Mouse (Mus musculus): ENCODE measurements at regions not wholly inside any gene's neighbourhood (a gene's known extent, or its start where the extent isn't known, plus 50 kb on each side); places are given as distances from the start of the nearest gene placed in this dataset.
A peak's percentile ranks its signal among the peaks of the same experiment; 100 is the strongest.

DNA sequence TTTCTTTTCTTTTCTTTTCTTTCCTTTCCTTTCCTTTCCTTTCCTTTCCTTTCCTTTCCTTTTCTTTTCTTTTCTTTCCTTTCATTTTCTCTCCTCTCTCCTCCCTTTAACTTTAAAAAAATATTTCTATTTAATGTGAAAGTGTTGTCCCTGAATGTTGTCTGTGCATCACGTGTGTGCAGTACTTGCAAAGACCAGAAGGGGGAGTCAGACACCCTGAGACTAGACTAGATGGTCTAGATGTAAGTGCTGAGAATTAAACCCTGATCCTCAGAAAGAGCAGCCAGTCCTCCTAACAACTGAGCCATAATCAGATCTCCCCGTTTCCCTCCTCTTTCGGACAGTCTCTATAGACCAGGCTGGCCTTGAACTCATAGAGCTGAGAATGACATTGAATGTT, 151.7 kb downstream of the Mtx2 start:
- DNase-seq (ENCODE audit: low spot score in 2 of 2): no peak

DNA sequence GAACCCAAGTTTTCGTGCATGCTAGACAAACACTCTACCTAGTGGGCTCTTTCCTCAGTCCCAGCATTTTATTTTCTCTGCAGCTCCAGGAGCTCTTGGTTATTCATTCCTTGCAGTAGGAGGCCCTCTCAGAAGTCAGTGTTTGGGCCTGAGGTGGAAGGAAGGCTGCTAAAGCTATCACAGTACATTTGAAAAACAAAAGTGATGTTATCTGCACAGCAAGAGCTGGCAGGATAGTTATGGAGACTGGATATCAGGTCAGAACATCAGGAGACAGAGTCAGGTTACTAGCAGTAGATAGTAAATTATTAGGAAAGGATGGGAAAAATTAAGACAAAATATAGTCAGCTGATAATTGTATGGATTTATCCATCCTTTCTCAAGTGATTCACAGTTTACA, 152.2 kb downstream of the Mtx2 start:
- DNase-seq (ENCODE audit: low spot score in 2 of 2): no peak

DNA sequence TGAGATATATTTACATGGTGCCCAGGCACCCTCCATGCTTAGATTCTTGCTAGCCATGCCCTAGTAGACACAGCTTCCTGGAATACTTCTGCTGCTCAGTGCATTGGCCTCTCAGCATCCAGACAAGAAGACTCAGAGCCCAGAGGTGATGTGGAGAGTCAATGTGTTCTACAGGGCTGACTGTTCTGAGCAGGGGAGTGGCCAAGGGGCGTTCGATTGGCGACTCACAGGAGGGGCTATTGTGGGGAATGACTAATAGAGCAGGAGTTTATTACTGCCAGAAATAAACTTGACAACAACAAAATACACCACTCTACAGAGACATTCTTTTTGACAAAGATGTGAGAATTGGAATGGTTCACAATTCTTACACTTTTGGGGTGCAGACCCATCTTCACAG, 156.3 kb downstream of the Mtx2 start:
- DNase-seq (ENCODE audit: low spot score in 2 of 2): no peak

DNA sequence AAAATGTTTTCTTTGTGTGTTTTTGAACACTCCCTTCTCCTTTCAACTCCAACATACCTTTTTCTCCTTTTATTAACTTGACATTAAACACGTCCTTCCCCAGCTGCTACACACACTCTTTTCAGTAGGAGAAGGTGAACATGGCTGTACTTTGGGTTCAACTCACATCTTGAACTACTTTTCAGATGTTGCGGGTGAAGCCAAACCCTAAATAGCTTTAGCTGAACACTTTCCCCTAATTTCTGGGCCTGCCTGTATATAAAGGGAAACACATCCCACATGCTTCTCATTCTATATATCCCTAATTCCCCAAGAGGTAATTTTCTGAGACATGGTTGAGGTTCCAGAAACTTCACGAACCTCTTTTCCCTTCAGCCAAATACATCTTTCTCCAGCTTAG, 168.2 kb downstream of the Mtx2 start:
- DNase-seq (ENCODE audit: low spot score in 2 of 2): no peak

DNA sequence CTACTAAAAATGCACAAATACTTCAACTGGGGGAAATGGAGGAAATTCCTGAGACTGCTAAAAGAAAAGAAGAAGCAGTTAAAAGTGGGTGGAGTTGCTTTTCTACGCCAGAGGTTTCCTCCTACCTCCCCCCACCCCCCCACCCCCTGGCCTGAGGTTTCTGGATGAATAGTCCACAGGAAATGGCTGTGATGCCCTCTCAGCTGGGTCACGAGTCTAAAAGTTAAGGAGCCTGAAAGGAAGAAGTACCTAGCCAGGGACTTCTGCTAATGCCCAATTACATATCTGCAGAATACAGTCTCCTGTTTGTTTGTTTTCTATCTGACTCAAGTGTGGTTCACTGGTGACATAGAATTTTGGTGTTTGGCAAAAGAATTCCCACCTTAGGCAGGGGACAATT, 169.4 kb downstream of the Mtx2 start:
- DNase-seq (ENCODE audit: low spot score in 2 of 2): no peak

DNA sequence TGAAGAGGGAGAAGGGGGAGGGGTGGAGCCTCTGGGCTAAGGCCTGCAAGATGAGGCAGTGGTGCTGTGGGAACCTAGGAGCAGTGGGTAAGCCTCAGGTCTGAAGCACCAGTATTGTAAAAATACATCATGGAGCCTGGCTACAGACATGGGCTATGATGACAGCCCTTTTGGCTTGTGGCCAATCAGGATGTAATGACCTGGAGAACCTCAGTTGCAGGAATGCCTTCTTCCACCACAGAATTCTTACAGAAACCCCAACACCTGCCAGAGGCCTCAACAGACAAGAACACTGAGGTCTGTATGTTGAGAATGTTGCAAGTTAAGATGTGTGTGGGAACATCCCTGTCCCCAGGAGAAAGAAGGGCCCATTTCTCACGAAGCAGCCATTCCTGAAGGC, 172.1 kb downstream of the Mtx2 start:
- DNase-seq (ENCODE audit: low spot score in 2 of 2): no peak

DNA sequence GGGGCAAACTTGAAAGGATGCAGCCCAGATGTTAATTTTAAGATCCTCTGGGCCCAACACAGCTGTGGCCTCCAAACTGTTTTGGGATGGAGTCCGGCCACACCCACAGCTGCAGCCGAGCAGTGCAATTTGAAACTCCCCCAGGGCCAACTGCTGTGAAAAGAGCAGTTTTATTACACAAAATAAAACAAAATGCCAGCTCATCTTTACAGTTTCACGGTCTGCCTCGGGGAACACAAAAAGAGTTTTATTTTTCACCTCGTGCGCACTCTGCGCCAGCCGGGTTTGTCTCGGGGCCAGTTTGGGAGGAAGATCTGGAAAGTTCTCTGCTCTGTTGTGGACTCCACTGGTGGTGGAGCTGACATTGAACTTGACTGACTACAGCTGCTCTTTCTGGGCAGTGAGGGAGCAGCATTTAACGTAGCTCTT, 174.8 kb downstream of the Mtx2 start:
- no peak for DNase-seq (ENCODE audit: low spot score in 2 of 2)

DNA sequence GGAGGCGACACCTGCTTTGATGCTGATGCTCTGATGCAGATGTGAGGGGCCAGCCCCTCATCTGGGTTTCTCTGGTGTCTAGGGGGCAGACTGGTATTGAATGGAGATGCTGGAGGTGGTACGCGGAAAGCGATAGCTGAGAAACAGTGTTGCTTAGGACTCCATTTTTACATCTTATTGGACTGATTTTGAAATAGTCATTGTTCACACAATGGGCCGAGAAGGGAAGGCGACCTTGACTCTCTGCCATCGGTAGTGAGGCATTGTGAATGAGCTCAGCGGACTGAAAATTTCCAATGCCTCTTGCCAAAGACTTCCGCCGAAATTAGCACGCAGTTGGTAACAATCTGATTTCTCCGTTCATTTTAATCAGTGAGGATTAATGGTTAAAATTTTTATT, 177.0 kb downstream of the Mtx2 start:
- peak in 1 of 2 experiments; percentile 12 for DNase-seq (ENCODE audit: low spot score in 2 of 2)

DNA sequence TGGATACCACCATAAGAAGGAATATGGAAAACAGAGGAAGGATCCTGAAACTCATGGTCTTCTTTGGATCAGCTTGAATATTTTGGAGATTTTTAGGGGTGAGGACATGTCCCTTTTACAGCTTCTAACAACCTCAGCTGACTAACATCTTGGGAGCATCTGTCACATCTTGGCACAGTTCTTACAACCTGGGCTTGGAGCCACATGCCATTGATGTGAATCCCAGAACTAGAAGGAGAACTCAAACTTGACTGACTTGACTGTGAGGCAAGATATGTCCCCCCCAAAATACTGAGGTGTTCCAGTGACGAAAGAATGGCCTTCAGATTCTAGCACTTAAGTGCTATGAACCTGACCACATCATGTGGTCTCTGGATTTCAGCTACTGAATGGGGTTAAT, 182.5 kb downstream of the Mtx2 start:
- no peak for DNase-seq (ENCODE audit: low spot score in 2 of 2)

DNA sequence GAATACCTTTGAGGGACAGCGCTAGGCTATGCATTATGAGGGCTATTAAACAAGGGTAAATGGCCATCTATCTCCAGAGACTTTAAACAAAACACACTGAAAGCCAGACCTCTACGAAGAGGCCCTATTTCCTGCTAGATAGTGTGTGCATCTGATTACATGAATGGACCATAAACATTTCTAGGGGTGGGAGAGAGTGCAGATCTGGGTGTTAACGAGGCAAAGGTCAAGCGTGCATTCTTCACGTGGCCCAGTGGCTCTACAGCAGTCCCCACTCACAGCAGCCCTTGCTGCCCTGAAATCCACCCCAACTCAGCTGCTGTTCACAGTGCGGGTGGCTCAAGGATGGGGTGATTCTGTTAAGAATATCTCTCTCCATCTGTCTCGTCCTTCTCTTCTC, 185.0 kb downstream of the Mtx2 start:
- no peak for DNase-seq (ENCODE audit: low spot score in 2 of 2)

DNA sequence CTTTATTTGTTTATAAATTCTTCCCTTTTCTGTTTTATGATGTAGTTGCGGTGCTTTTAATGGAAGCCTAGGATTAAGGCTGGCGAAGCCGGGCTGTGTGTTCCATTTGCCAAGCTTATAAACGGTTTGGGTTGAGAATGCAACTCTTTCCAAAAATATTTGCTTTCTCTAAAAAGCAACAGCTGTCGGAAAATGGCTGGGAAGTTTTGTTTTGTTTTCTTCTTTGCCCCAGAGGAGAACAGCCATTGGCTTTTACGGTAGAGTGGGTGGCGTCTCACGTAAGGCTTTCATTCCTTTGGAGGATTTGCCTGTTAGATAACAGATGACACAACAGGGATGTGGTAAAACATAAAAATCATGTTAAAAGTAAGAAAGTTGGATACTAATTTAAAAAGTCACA, 186.4 kb downstream of the Mtx2 start:
- DNase-seq (ENCODE audit: low spot score in 2 of 2): no peak

DNA sequence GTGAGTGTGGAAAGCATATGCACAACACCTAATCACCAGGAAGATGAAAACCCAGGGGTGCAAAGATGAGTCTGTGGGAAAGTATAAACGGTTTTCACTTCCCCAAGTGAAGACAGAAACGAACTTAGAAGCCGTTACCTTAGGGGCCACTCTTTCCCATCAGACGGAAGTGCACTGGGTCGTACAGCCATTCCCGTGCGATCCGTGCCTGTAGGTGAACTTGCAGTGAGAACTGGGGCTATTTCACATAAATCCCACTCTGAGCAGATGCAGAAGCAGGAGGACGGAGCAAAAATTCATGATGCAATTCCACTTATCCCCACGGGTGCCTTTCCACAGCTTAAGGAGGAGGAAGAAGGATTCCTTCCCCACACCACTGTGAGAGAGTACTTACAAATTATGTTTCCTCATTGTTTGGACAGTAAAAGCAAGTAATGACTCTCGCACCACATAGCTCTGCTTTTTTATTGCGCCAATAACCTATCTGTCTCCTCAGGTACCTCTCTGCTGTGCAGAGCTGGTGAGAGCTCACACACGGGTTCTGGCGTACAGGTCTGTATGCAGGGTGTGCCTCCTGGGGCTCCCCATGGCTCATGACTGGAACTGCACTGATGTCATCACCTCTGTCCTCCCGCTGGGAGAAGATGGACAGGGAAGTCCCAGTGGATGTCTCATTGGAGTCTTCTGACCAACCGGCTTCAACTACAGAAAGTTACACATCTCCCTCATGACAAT, 189.6 kb downstream of the Mtx2 start:
- no peak for DNase-seq (ENCODE audit: low spot score in 2 of 2)

DNA sequence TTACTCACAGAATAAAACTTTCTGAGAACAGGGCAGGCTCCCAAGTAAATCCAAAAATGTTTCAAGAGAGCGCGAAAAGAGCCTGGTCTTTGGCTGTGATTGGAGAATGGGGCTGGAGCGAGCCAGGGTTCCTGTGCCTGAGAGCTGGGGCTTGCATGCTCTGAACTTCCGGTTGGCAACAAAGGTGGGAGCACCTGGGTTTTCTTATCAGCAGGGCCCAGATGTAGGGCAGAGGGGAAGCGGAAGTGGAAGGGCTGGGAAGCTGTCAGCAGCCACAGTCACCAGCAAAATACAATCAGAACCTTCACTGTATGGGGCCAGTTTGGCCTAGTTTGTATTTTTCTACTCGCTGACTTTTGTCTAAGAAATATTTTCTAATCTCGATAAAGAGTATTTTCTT, 193.9 kb downstream of the Mtx2 start:
- no peak for DNase-seq (ENCODE audit: low spot score in 2 of 2)

DNA sequence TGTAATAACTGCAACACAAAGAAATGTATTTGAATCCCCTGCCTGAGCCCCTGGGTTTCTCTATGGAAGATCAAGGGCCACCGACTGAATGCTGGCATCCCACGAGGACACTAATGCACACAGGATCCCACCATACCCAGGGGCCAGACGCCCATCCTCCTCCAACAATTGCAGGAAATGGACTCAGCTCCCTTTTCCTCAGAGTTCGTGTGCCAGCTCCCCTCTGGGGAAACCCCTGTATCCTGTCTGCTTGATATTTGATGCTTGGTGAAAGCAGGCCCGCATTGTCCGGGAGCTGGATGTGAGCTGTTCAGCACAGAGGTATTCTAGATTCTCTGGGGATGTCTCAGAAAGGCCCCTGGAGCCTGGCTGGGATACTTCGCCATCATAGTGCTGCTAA, 196.0 kb downstream of the Mtx2 start:
- no peak for DNase-seq (ENCODE audit: low spot score in 2 of 2)

DNA sequence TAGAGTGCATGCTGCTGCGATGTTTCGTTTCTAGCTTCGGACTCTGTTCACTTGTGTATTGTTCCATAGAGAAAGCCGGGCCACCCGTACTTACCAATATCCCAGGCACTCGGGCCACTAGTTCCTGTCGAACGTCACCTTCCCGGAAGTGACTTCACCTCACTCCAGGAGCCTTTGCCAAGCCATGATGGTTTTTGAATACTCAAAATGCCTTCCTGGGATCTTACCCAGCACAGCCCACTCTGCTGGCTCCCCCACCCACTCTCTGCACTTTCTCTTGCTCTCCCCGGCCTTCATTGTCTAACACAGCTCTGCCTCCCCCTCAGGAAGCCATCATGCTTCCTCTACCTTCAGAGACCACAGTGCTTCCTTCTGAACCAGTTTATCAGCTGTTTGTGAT, 202.5 kb downstream of the Mtx2 start:
- DNase-seq (ENCODE audit: low spot score in 2 of 2): no peak

DNA sequence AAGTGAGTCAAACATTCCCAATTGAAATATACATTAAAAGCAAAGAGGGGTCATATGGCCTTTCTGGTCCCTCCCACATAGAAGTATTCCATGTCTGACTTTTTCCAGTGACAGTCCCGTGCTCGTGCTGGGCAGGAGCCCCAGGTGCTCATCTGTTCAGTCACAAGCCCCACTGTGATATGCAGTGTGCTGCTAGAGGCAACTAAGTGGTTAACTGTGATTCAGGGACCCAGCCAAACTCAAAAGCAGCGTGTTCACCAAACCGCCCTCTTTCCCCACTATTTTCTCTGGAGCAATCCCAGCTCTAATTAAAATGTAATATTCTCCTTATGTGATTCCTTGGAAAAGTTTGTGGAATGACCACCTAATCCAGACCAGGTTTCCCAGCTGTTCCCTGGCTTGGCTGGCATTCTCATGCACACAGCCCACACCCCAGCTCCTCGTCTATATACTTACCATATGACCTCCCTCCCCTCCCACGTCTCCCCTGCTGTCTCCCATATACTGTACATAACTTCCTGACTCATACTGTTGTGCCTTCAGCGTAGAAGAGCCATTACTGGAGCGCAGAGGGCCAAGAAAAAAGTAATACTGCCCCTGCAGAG, 203.6 kb downstream of the Mtx2 start:
- DNase-seq (ENCODE audit: low spot score in 2 of 2): no peak

DNA sequence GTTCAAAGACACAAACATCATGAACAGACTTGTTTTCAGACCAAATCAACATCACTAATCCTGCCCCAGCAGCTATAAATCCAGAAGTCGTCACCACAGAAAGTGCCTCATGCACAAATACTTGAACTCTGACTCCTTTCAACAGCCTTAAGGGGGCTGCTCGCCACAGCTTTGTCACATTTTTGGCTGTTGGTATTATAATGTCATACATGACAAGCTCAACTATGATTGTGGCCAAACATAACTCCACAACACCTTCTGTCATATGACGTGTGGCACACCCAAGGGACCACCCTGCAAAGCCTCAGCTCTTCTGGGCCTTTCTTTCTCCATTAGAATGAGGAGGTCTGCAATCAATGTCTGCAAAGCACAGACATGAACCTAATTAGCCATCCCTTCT, 209.1 kb downstream of the Mtx2 start:
- no peak for DNase-seq (ENCODE audit: low spot score in 2 of 2)

DNA sequence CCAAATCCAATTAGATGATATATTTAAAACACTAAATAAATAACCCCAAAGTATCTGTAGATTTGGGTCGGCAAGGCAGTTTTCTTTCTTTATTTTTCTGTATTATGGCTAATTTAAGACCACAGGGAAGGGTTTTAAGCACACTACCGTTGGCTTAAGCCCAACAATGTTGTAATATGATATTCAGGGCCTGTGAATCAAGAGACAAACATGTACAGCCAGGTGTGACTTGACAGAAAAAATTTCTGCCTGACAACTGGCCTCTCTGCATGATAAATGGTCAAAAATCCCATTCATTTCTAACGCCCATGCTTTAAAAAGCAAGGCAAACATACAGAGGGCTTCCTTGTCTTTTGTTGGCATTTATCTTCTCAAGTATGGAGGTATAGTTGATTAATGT, 213.5 kb downstream of the Mtx2 start:
- DNase-seq (ENCODE audit: low spot score in 2 of 2): no peak

DNA sequence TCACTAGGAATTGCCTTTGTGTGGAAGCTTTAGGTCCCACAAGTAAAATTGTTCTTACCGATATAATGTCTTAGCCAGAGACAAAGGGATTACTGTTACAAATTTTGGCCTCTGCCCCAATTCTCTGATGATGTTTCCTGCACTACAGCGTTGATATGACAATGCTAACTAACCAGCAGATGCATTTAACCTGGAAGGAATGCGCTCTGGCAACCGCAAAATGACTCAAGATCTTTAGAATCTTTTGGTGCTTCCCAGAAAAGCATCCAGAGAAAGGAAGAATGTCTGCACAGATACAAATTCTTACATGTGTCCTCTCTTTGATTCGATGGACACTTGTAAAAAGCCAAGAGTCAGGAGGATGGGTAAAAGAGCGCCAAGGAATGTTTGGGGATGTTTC, 221.3 kb downstream of the Mtx2 start:
- no peak for DNase-seq (ENCODE audit: low spot score in 2 of 2)

DNA sequence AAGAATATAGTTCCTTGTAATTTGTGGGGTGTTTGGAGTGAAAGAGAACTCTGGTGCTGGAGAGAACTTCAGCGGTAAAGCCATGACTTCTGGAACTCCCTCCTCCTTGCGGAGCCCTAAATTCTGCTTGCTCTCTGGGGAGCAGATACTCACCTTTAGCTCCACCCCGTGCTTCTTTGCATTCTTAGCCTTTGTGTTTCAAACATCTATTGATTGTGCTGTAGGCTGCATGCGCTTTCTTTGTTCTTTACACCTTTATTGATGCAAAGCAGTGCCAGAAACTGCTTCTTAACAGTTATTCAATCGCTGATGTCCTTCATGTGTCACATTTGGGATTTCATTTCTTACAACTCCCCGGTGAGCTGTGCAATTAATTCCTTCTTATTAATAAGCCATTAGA, 222.5 kb downstream of the Mtx2 start:
- DNase-seq (ENCODE audit: low spot score in 2 of 2): no peak

DNA sequence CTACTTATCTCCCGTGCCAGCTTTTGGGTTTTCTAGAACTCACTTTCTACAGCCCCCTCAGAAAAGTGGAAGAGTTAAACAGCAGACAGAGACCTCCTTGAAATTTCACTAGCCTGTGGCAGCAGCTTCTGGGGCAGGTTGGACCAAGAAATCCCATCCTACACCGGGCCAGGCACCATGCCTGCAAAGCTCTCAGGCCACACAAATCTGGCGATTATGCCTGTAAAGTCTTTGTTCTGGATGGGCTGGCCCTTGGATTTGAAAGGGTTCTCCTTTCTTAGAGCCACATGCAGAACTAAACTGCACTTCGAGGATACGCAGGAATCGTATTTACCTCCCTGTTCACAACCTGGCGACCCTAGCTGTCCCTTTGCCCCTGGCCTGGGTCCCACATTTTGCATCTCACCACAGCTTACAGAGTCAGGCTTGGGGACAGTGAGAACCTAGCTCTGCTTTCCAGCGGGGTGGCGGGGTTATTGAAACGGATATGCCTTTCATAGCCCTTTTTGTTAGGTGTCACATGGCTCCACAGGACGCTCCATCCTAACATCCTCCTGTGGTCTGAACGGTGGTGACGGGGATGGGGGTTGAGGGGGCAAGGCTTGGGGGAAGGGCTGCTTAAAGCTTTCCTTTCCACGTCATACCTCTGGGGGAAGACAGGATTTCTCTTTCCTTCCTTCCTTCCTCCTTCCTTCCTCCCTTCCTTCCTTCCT, 229.0 kb downstream of the Mtx2 start:
- peak; percentile 9 to 34 for DNase-seq (ENCODE audit: low spot score in 2 of 2)

DNA sequence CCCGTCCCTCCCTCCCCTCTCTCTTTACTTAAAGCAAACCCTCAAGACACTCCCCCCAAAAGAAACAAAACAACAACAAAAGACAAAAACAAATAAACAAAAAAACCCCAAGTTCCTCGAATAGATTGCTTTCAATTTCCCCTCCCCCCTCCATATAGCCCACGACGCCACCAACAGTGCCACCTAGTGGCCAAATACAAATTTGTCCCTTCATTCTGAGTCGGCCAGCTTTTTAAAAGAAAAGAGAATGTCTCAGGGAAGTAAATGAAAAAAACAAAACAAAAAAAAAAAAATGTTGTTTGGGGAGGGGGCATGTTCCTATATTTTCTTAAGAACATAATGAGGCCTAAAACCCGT, 229.6 kb downstream of the Mtx2 start:
- DNase-seq (ENCODE audit: low spot score in 2 of 2): peak; percentile 56 to 64

DNA sequence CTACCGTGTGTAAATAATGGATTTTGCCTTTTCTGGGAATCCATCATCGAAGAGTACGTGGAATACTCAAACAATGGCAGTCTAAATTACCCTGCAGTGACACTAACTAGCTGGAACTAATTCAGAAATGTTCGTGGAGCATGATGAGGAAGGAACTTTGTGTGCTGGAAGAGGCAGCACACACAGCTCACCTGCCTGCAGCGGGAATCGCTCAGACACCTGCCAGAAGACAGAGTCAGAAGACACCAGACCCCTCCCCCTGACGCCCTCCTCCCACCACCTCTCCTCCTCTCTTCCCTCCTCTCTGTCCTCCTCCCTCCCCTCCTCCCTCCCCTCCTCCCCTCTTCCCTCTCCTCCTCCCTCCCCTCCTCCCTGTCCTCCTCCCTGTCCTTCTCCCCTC, 235.4 kb downstream of the Mtx2 start:
- no peak for DNase-seq (ENCODE audit: low spot score in 2 of 2)

Data from layer of hippocampus, postnatal 10 days (tissue).